Mouse (Mus musculus): ENCODE results near the gene Tef.

- TF ChIP-seq CTCF (IDR thresholded peaks at IDR 0.05; ENCODE audit: control insufficient read depth, insufficient read depth, low read length) (no peak), POLR2A (IDR thresholded peaks at IDR 0.05; ENCODE audit: borderline replicate concordance, control insufficient read depth, low read depth, low read length) (no peak)
Observed at GRCm38 (mm10) chr15:81860471-81861135, 58.4 kb downstream of the Tef start.

All from bone marrow, adult 2 months (tissue).